Mouse (Mus musculus) ES-E14 (cell line): ENCODE data around the gene Defa21.
"Not testable (repeated sequence)": the region's sequence is repeated elsewhere in the genome, so short reads cannot be mapped to it uniquely, and the experiment has no call there.

Experiments used
- CHD2 ChIP-seq: IDR thresholded peaks from 2 replicates; pipeline ENCODE4 v1.6.1; 2014; ENCODE audit warnings: mild to moderate bottlenecking, low read depth, low read length, inconsistent platforms
- HCFC1 ChIP-seq: IDR thresholded peaks from 2 replicates; pipeline ENCODE4 v1.6.1; 2012; ENCODE audit warnings: low read length, inconsistent platforms, borderline replicate concordance; ENCODE audit not compliant: insufficient read depth
- MAFK ChIP-seq: IDR thresholded peaks from 2 replicates; pipeline ENCODE4 v1.6.1; 2014; ENCODE audit warnings: mild to moderate bottlenecking, low read depth, low read length, inconsistent platforms; ENCODE audit not compliant: insufficient read depth
- ZC3H11A ChIP-seq: IDR thresholded peaks from 2 replicates; pipeline ENCODE4 v1.6.1; 2012; ENCODE audit warnings: low read depth, mild to moderate bottlenecking, inconsistent platforms, low read length, borderline replicate concordance
- ZNF384 ChIP-seq: IDR thresholded peaks from 2 replicates; pipeline ENCODE4 v1.6.1; 2012; ENCODE audit warnings: low read depth, low read length, inconsistent platforms

GRCm38 (mm10) chr8:21008578-21008977 lies 16.8 kb upstream of the Defa21 start:
- not testable (repeated sequence) for TF ChIP-seq ZNF384, MAFK, HCFC1, CHD2
- 0 out of 2 replicates have a peak, but pooled peaks have one; percentile 30 for TF ChIP-seq ZC3H11A
